Mouse (Mus musculus): ENCODE measurements at regions not wholly inside any gene's neighbourhood (a gene's known extent, or its start where the extent isn't known, plus 50 kb on each side); places are given as distances from the start of the nearest gene placed in this dataset.

DNA sequence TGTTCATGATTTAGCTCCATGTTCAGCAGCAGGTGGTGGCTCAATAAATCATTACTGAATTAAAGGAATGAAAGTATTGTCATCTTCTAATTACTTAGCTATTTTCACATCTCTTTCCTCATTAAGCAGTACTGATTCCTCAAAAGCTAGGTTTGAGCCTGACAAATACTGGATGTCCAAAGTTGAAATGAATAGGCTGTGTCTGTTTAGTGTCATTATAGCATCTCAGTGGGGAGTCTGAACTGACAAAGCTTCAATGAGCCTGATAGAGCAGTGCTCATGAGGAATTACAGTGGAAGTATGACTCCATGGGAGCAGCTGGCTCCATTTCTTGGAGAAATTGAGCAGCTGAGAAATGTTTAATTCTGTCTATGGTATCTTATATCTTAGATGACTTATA, 1646.7 kb upstream of the Cntnap5a start:
- Histone ChIP-seq H3K4me2 (ENCODE audit: low read length) (no peak overlapping the region), H3K4me3 (ENCODE audit: low read depth, low read length) (no peak overlapping the region), H3K9ac (ENCODE audit: low read depth, low read length) (no peak overlapping the region), H3K36me3 (ENCODE audit: control insufficient read depth, insufficient read depth, low read length) (no peaks in the 10 kb centered on the region), H3K27me3 (ENCODE audit: control insufficient read depth, insufficient read depth, low read depth, low read length) (no peaks in the 10 kb centered on the region), H3K4me1 (ENCODE audit: control insufficient read depth, insufficient read depth, low read length) (no peaks in the 10 kb centered on the region), H3K27ac (ENCODE audit: low read length) (no peak overlapping the region), H3K9me3 (replicated peaks; ENCODE audit: control insufficient read depth, low read length, poor library complexity, severe bottlenecking) (no peaks in the 10 kb centered on the region)
- no peak for ATAC-seq

DNA sequence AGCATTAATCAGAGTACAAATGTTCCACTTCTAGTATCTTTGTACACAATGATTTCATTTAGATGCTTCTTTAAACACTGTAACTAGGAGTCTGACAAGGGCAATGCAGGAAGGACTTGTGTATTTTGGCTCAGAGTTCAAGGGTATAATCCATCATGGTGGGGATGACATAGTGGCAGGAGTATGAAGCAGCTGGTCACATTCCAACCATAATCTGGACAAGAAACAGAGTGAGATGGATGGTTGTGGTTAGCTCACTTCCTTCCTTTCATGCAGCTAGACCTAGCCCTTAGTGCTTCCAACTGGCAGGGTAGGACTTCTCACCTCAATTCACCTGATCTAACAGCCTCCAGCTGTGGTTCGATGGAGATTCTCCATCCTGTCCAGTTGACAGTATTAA, 1645.2 kb upstream of the Cntnap5a start:
- Histone ChIP-seq H3K27ac (ENCODE audit: low read length) (no peak overlapping the region), H3K9ac (ENCODE audit: low read depth, low read length) (no peak overlapping the region), H3K36me3 (ENCODE audit: control insufficient read depth, insufficient read depth, low read length) (no peaks in the 10 kb centered on the region), H3K4me2 (ENCODE audit: low read length) (no peak overlapping the region), H3K4me1 (ENCODE audit: control insufficient read depth, insufficient read depth, low read length) (no peaks in the 10 kb centered on the region), H3K9me3 (replicated peaks; ENCODE audit: control insufficient read depth, low read length, poor library complexity, severe bottlenecking) (no peaks in the 10 kb centered on the region), H3K4me3 (ENCODE audit: low read depth, low read length) (no peak overlapping the region), H3K27me3 (ENCODE audit: control insufficient read depth, insufficient read depth, low read depth, low read length) (no peaks in the 10 kb centered on the region)
- WGBS = 100% methylated on average over 1 of the region's 1 CpGs
- ATAC-seq = no peak

DNA sequence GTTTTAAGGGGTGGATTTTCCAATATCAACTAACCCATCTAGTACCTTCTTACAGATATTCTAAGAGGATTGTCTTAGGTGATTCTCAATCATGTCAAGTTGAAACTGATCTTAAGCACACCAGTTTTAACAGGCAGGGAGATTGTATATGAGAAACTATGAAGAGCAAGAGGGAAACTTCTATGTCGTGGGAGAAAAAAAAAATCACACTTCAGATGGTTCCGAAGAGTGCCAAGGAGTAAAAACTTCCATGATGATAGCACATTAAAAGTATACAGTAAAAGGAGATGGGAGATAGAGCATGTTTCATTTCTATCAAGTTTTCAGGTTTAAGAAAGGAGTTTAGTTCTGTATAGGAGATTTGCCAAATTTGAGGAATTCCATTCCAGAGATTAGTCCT, 1621.5 kb upstream of the Cntnap5a start:
- no peak overlapping the region for H3K4me2 ChIP-seq (ENCODE audit: low read length)
- no peak for ATAC-seq
- H3K36me3 ChIP-seq (ENCODE audit: control insufficient read depth, insufficient read depth, low read length) = no peaks in the 10 kb centered on the region
- H3K27me3 ChIP-seq (ENCODE audit: control insufficient read depth, insufficient read depth, low read depth, low read length) = no peaks in the 10 kb centered on the region
- no peak overlapping the region for H3K27ac ChIP-seq (ENCODE audit: low read length)
- no peaks in the 10 kb centered on the region for H3K9me3 ChIP-seq (replicated peaks; ENCODE audit: control insufficient read depth, low read length, poor library complexity, severe bottlenecking)
- H3K4me3 ChIP-seq (ENCODE audit: low read depth, low read length) = no peak overlapping the region
- no peak overlapping the region for H3K9ac ChIP-seq (ENCODE audit: low read depth, low read length)
- H3K4me1 ChIP-seq (ENCODE audit: control insufficient read depth, insufficient read depth, low read length) = no peaks in the 10 kb centered on the region
- WGBS = 90% methylated on average over 2 of the region's 2 CpGs

DNA sequence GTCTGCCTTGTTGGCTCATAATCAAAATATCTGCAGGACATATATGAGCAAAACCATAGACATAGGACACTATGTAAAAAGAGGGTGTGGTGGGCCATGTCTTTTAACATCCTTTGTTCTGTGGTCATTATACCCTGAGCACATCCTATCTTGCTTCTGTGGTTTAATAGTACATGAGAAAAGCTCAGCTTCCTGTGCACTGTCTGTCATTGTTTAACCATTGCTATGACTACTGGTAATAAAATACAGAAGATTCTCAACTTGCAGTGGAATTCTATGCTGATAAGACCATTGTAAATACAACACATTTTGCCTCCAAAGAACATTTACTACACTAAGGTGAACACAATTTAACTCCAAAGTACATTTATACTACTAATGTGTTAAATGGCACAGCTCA, 1610.0 kb upstream of the Cntnap5a start:
- Histone ChIP-seq H3K4me1 (ENCODE audit: control insufficient read depth, insufficient read depth, low read length) (no peaks in the 10 kb centered on the region), H3K36me3 (ENCODE audit: control insufficient read depth, insufficient read depth, low read length) (no peaks in the 10 kb centered on the region), H3K27me3 (ENCODE audit: control insufficient read depth, insufficient read depth, low read depth, low read length) (no peaks in the 10 kb centered on the region), H3K9me3 (replicated peaks; ENCODE audit: control insufficient read depth, low read length, poor library complexity, severe bottlenecking) (no peaks in the 10 kb centered on the region), H3K4me2 (ENCODE audit: low read length) (no peak overlapping the region), H3K27ac (ENCODE audit: low read length) (no peak overlapping the region), H3K4me3 (ENCODE audit: low read depth, low read length) (no peak overlapping the region), H3K9ac (ENCODE audit: low read depth, low read length) (no peak overlapping the region)
- ATAC-seq = no peak

Measured in midbrain, embryonic 16.5 days (tissue).